Mouse (Mus musculus): ENCODE measurements at regions not wholly inside any gene's neighbourhood (a gene's known extent, or its start where the extent isn't known, plus 50 kb on each side); places are given as distances from the start of the nearest gene placed in this dataset.

GRCm38 (mm10) chr15:70618131-70618674, 3216.2 kb upstream of the Gm6569 start:
- H3K27ac ChIP-seq (ENCODE audit: low read depth, low read length): no peak overlapping the region
- H3K4me1 ChIP-seq (ENCODE audit: control insufficient read depth, insufficient read depth, low read length): no peaks in the 10 kb centered on the region
- H3K4me2 ChIP-seq (ENCODE audit: low read depth, low read length): no peak overlapping the region
- H3K9me3 ChIP-seq (ENCODE audit: control insufficient read depth, low read length): no peaks in the 10 kb centered on the region
- H3K27me3 ChIP-seq (ENCODE audit: control insufficient read depth, insufficient read depth, low read length): no peaks in the 10 kb centered on the region
- H3K9ac ChIP-seq (replicated peaks; ENCODE audit: low read depth, low read length): no peak overlapping the region
- 82% methylated on average over 2 of the region's 2 CpGs for WGBS
- H3K4me3 ChIP-seq (ENCODE audit: low read depth, low read length): no peak overlapping the region
- no peaks in the 10 kb centered on the region for H3K36me3 ChIP-seq (ENCODE audit: control insufficient read depth, insufficient read depth, low read length)
- ATAC-seq (ENCODE audit: low read depth): no peak

- 83% methylated on average over 2 of the region's 2 CpGs for WGBS
- Histone ChIP-seq H3K27me3 (ENCODE audit: control insufficient read depth, insufficient read depth, low read length) (no peaks in the 10 kb centered on the region), H3K4me1 (ENCODE audit: control insufficient read depth, insufficient read depth, low read length) (no peaks in the 10 kb centered on the region), H3K4me2 (ENCODE audit: low read depth, low read length) (no peak overlapping the region), H3K4me3 (ENCODE audit: low read depth, low read length) (no peak overlapping the region), H3K9ac (replicated peaks; ENCODE audit: low read depth, low read length) (no peak overlapping the region), H3K36me3 (ENCODE audit: control insufficient read depth, insufficient read depth, low read length) (no peaks in the 10 kb centered on the region), H3K27ac (ENCODE audit: low read depth, low read length) (no peak overlapping the region), H3K9me3 (ENCODE audit: control insufficient read depth, low read length) (no peaks in the 10 kb centered on the region)
- ATAC-seq (ENCODE audit: low read depth): no peak
These were observed 3193.3 kb upstream of the Gm6569 start for GRCm38 (mm10) chr15:70641051-70641552.

GRCm38 (mm10) chr15:70644447-70645202, 3189.7 kb upstream of the Gm6569 start:
- peak; percentile 68; the same call in 1 of the 2 replicates for ATAC-seq (ENCODE audit: low read depth)
- no peaks in the 10 kb centered on the region for H3K4me1 ChIP-seq (ENCODE audit: control insufficient read depth, insufficient read depth, low read length)
- H3K27ac ChIP-seq (ENCODE audit: low read depth, low read length): no peak overlapping the region

GRCm38 (mm10) chr15:70675549-70675948, 3158.8 kb upstream of the Gm6569 start:
- no peak overlapping the region for H3K9ac ChIP-seq (replicated peaks; ENCODE audit: low read depth, low read length)
- no peak overlapping the region for H3K27ac ChIP-seq (ENCODE audit: low read depth, low read length)
- no peak overlapping the region for H3K4me2 ChIP-seq (ENCODE audit: low read depth, low read length)
- no peaks in the 10 kb centered on the region for H3K9me3 ChIP-seq (ENCODE audit: control insufficient read depth, low read length)
- H3K4me3 ChIP-seq (ENCODE audit: low read depth, low read length): no peak overlapping the region
- H3K36me3 ChIP-seq (ENCODE audit: control insufficient read depth, insufficient read depth, low read length): no peaks in the 10 kb centered on the region
- no peaks in the 10 kb centered on the region for H3K4me1 ChIP-seq (ENCODE audit: control insufficient read depth, insufficient read depth, low read length)
- 81% methylated on average over 1 of the region's 1 CpGs for WGBS
- no peaks in the 10 kb centered on the region for H3K27me3 ChIP-seq (ENCODE audit: control insufficient read depth, insufficient read depth, low read length)
- no peak for ATAC-seq (ENCODE audit: low read depth)

More at GRCm38 (mm10) chr15:70644447-70645202, 3189.7 kb upstream of the Gm6569 start:
- Histone ChIP-seq H3K27me3 (ENCODE audit: control insufficient read depth, insufficient read depth, low read length) (no peaks in the 10 kb centered on the region), H3K4me2 (ENCODE audit: low read depth, low read length) (no peak overlapping the region), H3K36me3 (ENCODE audit: control insufficient read depth, insufficient read depth, low read length) (no peaks in the 10 kb centered on the region), H3K4me3 (ENCODE audit: low read depth, low read length) (no peak overlapping the region), H3K9me3 (ENCODE audit: control insufficient read depth, low read length) (no peaks in the 10 kb centered on the region), H3K9ac (replicated peaks; ENCODE audit: low read depth, low read length) (no peak overlapping the region)

GRCm38 (mm10) chr15:70704547-70704946, 3129.8 kb upstream of the Gm6569 start:
- Histone ChIP-seq H3K27ac (ENCODE audit: low read depth, low read length) (no peak overlapping the region), H3K9ac (replicated peaks; ENCODE audit: low read depth, low read length) (no peak overlapping the region), H3K4me1 (ENCODE audit: control insufficient read depth, insufficient read depth, low read length) (no peaks in the 10 kb centered on the region), H3K9me3 (ENCODE audit: control insufficient read depth, low read length) (no peaks in the 10 kb centered on the region), H3K4me2 (ENCODE audit: low read depth, low read length) (no peak overlapping the region), H3K4me3 (ENCODE audit: low read depth, low read length) (no peak overlapping the region), H3K27me3 (ENCODE audit: control insufficient read depth, insufficient read depth, low read length) (no peaks in the 10 kb centered on the region), H3K36me3 (ENCODE audit: control insufficient read depth, insufficient read depth, low read length) (no peaks in the 10 kb centered on the region)
- 25% methylated on average over 2 of the region's 2 CpGs for WGBS
- ATAC-seq (ENCODE audit: low read depth): peak; percentile 73

- H3K4me3 ChIP-seq (ENCODE audit: low read depth, low read length): no peak overlapping the region
- no peaks in the 10 kb centered on the region for H3K27me3 ChIP-seq (ENCODE audit: control insufficient read depth, insufficient read depth, low read length)
- no peaks in the 10 kb centered on the region for H3K4me1 ChIP-seq (ENCODE audit: control insufficient read depth, insufficient read depth, low read length)
- no peak overlapping the region for H3K4me2 ChIP-seq (ENCODE audit: low read depth, low read length)
- H3K36me3 ChIP-seq (ENCODE audit: control insufficient read depth, insufficient read depth, low read length): no peaks in the 10 kb centered on the region
- ATAC-seq (ENCODE audit: low read depth): peak; percentile 85
- no peak overlapping the region for H3K9ac ChIP-seq (replicated peaks; ENCODE audit: low read depth, low read length)
- H3K27ac ChIP-seq (ENCODE audit: low read depth, low read length): no peak overlapping the region
- H3K9me3 ChIP-seq (ENCODE audit: control insufficient read depth, low read length): no peaks in the 10 kb centered on the region
These were observed 3120.6 kb upstream of the Gm6569 start for GRCm38 (mm10) chr15:70713736-70714135.

- Histone ChIP-seq H3K9ac (replicated peaks; ENCODE audit: low read depth, low read length) (no peak overlapping the region), H3K4me3 (ENCODE audit: low read depth, low read length) (no peak overlapping the region), H3K27me3 (ENCODE audit: control insufficient read depth, insufficient read depth, low read length) (no peaks in the 10 kb centered on the region), H3K4me2 (ENCODE audit: low read depth, low read length) (no peak overlapping the region), H3K9me3 (ENCODE audit: control insufficient read depth, low read length) (no peaks in the 10 kb centered on the region), H3K27ac (ENCODE audit: low read depth, low read length) (no peak overlapping the region), H3K36me3 (ENCODE audit: control insufficient read depth, insufficient read depth, low read length) (no peaks in the 10 kb centered on the region), H3K4me1 (ENCODE audit: control insufficient read depth, insufficient read depth, low read length) (no peaks in the 10 kb centered on the region)
- WGBS: 74% methylated on average over 1 of the region's 1 CpGs
- ATAC-seq (ENCODE audit: low read depth): no peak
These were observed 3106.9 kb upstream of the Gm6569 start for GRCm38 (mm10) chr15:70727361-70727885.

GRCm38 (mm10) chr15:70727956-70728355, 3106.4 kb upstream of the Gm6569 start:
- no peak for ATAC-seq (ENCODE audit: low read depth)

GRCm38 (mm10) chr15:70744239-70744638, 3090.1 kb upstream of the Gm6569 start:
- Histone ChIP-seq H3K4me2 (ENCODE audit: low read depth, low read length) (no peak overlapping the region), H3K9me3 (ENCODE audit: control insufficient read depth, low read length) (no peaks in the 10 kb centered on the region), H3K27ac (ENCODE audit: low read depth, low read length) (no peak overlapping the region), H3K4me3 (ENCODE audit: low read depth, low read length) (no peak overlapping the region), H3K27me3 (ENCODE audit: control insufficient read depth, insufficient read depth, low read length) (no peaks in the 10 kb centered on the region), H3K36me3 (ENCODE audit: control insufficient read depth, insufficient read depth, low read length) (no peaks in the 10 kb centered on the region), H3K9ac (replicated peaks; ENCODE audit: low read depth, low read length) (no peak overlapping the region), H3K4me1 (ENCODE audit: control insufficient read depth, insufficient read depth, low read length) (no peaks in the 10 kb centered on the region)
- ATAC-seq (ENCODE audit: low read depth): no peak

More at GRCm38 (mm10) chr15:70727956-70728355, 3106.4 kb upstream of the Gm6569 start:
- Histone ChIP-seq H3K4me3 (ENCODE audit: low read depth, low read length) (no peak overlapping the region), H3K9ac (replicated peaks; ENCODE audit: low read depth, low read length) (no peak overlapping the region), H3K4me1 (ENCODE audit: control insufficient read depth, insufficient read depth, low read length) (no peaks in the 10 kb centered on the region), H3K27me3 (ENCODE audit: control insufficient read depth, insufficient read depth, low read length) (no peaks in the 10 kb centered on the region), H3K9me3 (ENCODE audit: control insufficient read depth, low read length) (no peaks in the 10 kb centered on the region), H3K4me2 (ENCODE audit: low read depth, low read length) (no peak overlapping the region), H3K27ac (ENCODE audit: low read depth, low read length) (no peak overlapping the region), H3K36me3 (ENCODE audit: control insufficient read depth, insufficient read depth, low read length) (no peaks in the 10 kb centered on the region)
- WGBS: 92% methylated on average over 1 of the region's 1 CpGs

Measured in neural tube, embryonic 14.5 days (tissue).